Mouse (Mus musculus) ES-E14 (cell line): ENCODE measurements at regions not wholly inside any gene's neighbourhood (a gene's known extent, or its start where the extent isn't known, plus 50 kb on each side); places are given as distances from the start of the nearest gene placed in this dataset.

Experiments
- CHD2 ChIP-seq: IDR thresholded peaks from 2 replicates; pipeline ENCODE4 v1.6.1; 2014; ENCODE audit warnings: mild to moderate bottlenecking, low read depth, low read length, inconsistent platforms
- HCFC1 ChIP-seq: IDR thresholded peaks from 2 replicates; pipeline ENCODE4 v1.6.1; 2012; ENCODE audit warnings: low read length, inconsistent platforms, borderline replicate concordance; ENCODE audit not compliant: insufficient read depth
- MAFK ChIP-seq: IDR thresholded peaks from 2 replicates; pipeline ENCODE4 v1.6.1; 2014; ENCODE audit warnings: mild to moderate bottlenecking, low read depth, low read length, inconsistent platforms; ENCODE audit not compliant: insufficient read depth
- ZC3H11A ChIP-seq: IDR thresholded peaks from 2 replicates; pipeline ENCODE4 v1.6.1; 2012; ENCODE audit warnings: low read depth, mild to moderate bottlenecking, inconsistent platforms, low read length, borderline replicate concordance
- ZNF384 ChIP-seq: IDR thresholded peaks from 2 replicates; pipeline ENCODE4 v1.6.1; 2012; ENCODE audit warnings: low read depth, low read length, inconsistent platforms

DNA sequence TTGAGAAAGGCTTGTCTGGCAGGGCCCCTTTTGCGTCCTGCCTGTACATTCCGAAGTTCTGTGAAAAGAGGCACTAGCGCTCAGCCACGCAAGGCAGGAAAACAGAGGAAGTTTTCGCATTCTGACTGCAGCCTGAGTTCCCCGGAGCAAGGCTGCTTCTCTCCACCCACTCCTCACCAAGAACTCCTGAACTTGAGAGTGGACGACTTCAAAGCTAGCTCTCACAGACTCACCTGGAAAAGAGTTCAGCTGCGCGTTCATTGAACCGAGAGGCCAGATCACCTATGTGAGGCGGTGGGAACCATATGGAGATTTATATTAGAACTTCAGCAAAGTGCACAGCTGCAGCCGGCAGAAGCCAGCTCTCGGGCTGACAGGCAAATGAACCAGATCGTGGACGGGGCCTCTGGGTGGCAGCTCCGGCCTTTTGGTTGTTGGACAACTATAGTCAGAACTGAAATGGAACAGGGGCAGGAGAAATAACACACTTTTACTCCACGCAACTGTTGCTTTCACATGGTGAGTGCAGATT, 272.7 kb downstream of the Gm11146 start:
- no peak for TF ChIP-seq CHD2
- TF ChIP-seq HCFC1 = no peak
- no peak for TF ChIP-seq ZC3H11A
- TF ChIP-seq ZNF384 = no peak
- TF ChIP-seq MAFK = no peak
